Mouse (Mus musculus) heart, adult 2 months (tissue): Measurements from ENCODE around the gene Gm10282.

ENCODE experiments used
- CTCF ChIP-seq: fragments of 200-600 bp; IDR thresholded peaks from 2 replicates; pipeline ENCODE4 v1.8.1; 2022; ENCODE audit warnings: antibody characterized with exemption, mild to moderate bottlenecking, moderate library complexity
- EP300 ChIP-seq: fragments of 200-500 bp; IDR thresholded peaks from 2 replicates; pipeline ENCODE4 v1.6.1; 2011; ENCODE audit warnings: low read depth, low read length, control low read depth; ENCODE audit not compliant: insufficient read depth
- POLR2A ChIP-seq: fragments of 200-500 bp; IDR thresholded peaks from 2 replicates; pipeline ENCODE4 v1.6.1; 2011; ENCODE audit warnings: mild to moderate bottlenecking, low read depth, low read length, control low read depth; ENCODE audit not compliant: insufficient read depth

DNA sequence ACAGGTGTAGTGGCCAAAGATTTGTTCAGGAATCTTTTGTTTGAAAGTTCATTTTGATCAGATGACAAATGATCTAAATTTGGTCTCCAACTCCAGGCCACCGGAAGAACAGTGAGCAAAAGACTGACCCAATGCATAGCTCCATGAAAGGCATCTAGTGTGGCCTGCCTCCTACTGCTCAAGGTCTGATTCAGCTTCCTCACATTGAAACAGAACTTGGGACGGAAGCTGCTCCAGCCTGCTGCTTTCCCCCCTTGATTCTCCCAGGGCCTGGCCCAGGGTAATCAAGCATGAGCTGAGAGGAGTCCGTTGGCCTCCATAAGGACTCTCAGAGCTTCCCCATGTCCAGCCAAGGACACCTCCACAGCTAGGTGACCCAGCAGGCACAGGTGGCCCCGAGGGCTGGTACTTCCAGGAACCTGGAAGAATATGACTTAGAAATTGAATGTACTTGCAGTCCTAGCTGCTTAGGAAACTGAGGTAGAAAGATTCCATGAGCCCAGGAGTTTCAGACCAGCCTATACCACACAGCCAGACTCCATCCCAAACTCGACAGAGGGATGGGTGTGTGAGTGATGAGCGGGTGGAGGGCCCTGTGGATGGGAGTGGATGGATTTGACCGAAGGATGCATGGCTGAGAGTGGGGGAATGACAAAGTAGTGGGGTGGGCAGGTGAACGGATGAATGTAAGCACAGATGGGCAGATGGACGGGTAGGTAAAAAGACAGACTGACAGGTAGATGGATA lies 4.2 kb downstream of the Gm10282 start:
- TF ChIP-seq POLR2A (peak; percentile 51), CTCF (peak; percentile 45), EP300 (peak; percentile 45; the same call in 1 of the 2 replicates)
